Mouse (Mus musculus): ENCODE data around the gene Trim63. TPM values are rescaled to one million over a fixed set of nuclear protein-coding genes. Genes with fewer than 3 reads are reported as not detected.
"Not testable (repeated sequence)": the region's sequence is repeated elsewhere in the genome, so short reads cannot be mapped to it uniquely, and the experiment has no call there.

The Trim63 gene
- polyA plus RNA-seq (2016; fragmentation: Nextera tagmentation; extraction: Ambion mirVana), result 47.5 and 77.0 TPM in 2 replicates

DNA sequence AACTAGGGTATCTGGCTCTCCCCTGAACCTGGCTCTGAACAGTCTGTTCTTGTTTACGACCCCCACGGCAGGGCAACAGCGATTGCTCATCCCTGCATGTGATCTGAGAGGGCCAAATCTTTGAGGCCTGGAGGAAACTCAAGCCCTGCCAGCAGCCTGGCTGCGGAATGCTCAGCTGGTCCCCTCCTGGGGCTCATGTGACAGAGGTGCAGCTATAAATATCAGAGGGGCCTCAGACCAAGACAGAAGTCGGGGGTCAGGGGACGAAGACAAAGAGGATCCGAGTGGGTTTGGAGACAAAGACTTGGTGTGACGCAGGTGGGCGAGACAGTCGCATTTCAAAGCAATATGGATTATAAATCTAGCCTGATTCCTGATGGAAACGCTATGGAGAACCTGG lies at the start of gene Trim63:
Trim63 (plus strand) TSS at position 245 of the 400 bp plus-strand sequence.
- H3K4me1 ChIP-seq, result peaks cover 58% of the 10 kb centered on the region
- peak within 1 kb of the TSS; percentile 93 for H3K27ac ChIP-seq
- H3K4me3 ChIP-seq, result peak within 1 kb of the TSS; percentile 66
- H3K9me3 ChIP-seq, result 0 out of 2 replicates have a peak, but pooled peaks cover 4% of the 10 kb centered on the region
- H3K36me3 ChIP-seq, result peaks cover 33% of the 10 kb centered on the region
- DNase-seq (ENCODE audit: low spot score), result no peak
- 22% methylated on average over 11 of the region's 11 CpGs for WGBS
- no peaks in the 10 kb centered on the region for H3K27me3 ChIP-seq (ENCODE audit: insufficient read depth, poor library complexity, severe bottlenecking)

DNA sequence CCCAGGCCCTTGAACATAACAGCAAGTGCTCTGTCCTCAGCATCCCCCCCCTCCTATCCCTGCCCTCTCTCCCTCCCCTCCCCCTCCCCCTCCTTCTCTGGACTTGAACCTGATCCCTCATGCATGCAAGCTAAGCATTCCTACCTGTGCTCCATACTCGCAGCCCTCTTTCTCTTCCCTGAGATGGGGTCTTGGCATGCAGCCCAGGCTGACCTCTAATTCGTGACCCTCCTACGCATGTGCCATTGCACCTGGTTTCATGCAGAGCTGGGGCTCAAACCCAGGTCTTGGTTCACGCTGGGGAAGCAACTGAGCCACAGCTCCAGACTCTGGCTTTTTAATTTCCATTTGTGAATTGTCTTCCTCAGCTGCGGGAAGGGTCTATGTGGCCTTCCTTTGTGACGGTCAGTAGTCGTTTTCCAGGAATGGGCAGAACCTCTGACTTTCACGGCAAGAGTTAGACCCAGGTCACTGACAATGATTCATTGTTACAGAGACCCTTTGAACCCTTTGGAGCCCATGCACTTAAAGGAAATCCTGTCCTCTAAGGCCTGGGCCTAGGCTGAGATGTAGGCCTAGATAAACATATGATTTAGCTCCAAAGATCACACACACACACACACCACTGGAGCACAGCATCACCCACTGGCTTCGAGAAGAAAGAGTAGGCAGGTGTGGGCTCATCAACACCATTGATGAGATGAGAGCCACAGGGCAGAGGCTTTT lies 48.9 kb upstream of the Trim63 start:
- H3K9me3 ChIP-seq, result no peaks in the 10 kb centered on the region; the same call in 1 of the 2 replicates
- no peak overlapping the region for H3K4me3 ChIP-seq
- WGBS, result 58% methylated on average over 9 of the region's 9 CpGs
- no peaks in the 10 kb centered on the region for H3K4me1 ChIP-seq
- DNase-seq (ENCODE audit: low spot score), result no peak
- H3K27me3 ChIP-seq (ENCODE audit: insufficient read depth, poor library complexity, severe bottlenecking), result no peaks in the 10 kb centered on the region
- no peaks in the 10 kb centered on the region for H3K36me3 ChIP-seq
- no peak overlapping the region for H3K27ac ChIP-seq

DNA sequence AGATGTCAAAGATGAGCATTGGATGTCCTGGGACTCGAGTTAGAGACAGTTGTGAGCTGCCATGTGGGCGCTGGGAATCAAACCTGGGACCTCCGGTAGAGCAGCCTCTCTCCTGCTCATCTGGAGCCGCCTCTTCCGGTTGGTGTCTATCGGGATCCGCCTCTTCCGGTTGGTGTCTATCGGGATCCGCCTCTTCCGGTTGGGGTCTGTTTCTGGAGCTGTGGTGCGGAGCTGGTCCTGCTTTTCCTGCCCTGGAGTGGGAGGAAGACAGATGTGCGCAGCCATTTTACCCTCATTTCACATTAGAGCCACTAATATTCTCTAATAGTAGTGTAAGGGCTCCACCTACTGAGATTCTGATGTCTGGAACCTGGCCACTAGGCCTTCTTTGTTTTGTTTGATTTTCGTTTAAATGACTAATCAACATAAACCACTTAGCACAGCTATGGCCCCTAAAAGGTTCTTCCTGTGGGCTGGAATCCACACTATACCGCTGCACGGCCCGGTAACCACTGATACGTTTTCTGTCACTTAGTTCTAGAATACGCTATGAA lies 46.7 kb upstream of the Trim63 start:
- Histone ChIP-seq H3K27me3 (ENCODE audit: insufficient read depth, poor library complexity, severe bottlenecking) (no peaks in the 10 kb centered on the region), H3K4me3 (no peak overlapping the region), H3K9me3 (no peaks in the 10 kb centered on the region; the same call in 1 of the 2 replicates), H3K4me1 (no peaks in the 10 kb centered on the region; the same call in 1 of the 2 replicates), H3K36me3 (no peaks in the 10 kb centered on the region), H3K27ac (no peak overlapping the region)
- no peak for DNase-seq (ENCODE audit: low spot score)
- 78% methylated on average over 19 of the region's 19 CpGs for WGBS

DNA sequence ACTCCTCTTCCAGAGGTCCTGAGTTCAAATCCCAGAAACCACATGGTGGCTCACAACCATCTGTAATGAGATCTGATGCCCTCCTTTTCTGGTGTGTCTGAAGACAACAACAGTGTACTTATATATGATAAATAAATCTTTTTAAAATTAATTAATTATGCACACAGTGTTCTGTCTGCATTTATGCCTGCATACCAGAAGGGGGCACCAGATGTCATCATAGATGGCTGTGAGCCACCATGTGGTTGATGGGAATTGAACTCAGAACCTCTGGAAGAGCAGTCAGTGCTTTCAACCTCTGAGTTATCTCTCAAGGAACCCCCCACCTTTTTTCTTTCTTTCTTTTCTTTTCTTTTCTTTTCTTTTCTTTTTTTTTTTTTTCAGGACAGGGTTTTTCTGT lies 45.3 kb upstream of the Trim63 start:
- not testable (repeated sequence) for H3K27me3 ChIP-seq (ENCODE audit: insufficient read depth, poor library complexity, severe bottlenecking); DNase-seq (ENCODE audit: low spot score); H3K27ac ChIP-seq; H3K4me3 ChIP-seq; H3K36me3 ChIP-seq; H3K9me3 ChIP-seq; H3K4me1 ChIP-seq

DNA sequence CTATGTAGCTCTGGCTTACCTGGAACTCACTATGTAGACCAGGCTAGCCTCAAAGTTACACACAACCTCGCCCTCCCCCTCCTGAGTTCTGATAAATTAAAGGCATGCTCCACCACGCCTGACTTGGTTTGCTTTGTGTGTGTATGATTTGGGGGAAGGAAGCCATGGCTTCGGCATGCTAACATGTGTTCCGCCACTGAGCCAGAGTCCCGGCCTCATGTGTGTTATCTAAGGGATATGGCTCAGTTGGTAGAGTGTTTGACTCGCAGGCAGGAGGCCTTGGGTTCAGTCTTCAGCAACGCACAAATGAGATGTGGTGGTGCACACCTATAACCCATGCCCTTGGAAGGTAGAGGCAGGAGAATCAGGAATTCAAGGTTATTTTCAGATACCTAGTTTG lies 42.9 kb upstream of the Trim63 start:
- Histone ChIP-seq H3K9me3 (no peaks in the 10 kb centered on the region), H3K4me3 (no peak overlapping the region), H3K4me1 (peaks cover 4% of the 10 kb centered on the region; the same call in 1 of the 2 replicates), H3K36me3 (peaks cover 11% of the 10 kb centered on the region; the same call in 1 of the 2 replicates), H3K27ac (no peak overlapping the region), H3K27me3 (ENCODE audit: insufficient read depth, poor library complexity, severe bottlenecking) (no peaks in the 10 kb centered on the region)
- 82% methylated on average over 7 of the region's 7 CpGs for WGBS
- DNase-seq (ENCODE audit: low spot score), result no peak

DNA sequence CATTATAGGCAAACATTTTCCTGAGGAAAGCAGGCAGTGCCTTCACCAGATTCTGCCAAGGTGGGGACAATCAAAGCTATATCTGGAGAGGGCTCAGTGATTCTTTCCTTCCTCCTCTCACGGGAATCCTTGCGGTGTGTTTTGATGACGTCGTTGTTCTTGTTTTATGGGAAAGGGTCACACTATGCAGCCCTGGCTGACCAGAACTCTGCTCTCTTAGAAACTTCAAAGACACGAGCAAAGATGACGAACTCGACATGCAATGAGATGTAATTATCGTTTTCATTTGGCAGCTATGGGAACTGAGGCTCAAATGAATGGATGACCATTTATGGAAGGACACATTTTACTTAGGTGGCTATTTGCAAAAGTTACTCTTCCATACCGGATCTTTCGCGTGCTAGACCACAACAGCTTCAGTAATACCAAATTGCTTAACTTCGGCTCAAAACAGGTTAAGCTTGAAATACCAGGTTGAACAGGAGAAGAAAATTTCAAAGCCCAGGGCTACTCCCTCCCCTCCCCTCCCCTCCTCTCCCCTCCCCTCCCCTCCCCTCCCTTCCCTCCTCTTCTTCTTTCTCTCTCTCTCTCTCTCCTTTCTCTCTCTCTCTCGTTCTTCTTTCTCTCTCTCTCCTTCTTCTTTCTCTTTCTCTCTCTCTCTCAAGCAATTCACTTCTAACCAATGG lies 42.0 kb upstream of the Trim63 start:
- no peaks in the 10 kb centered on the region for H3K9me3 ChIP-seq
- peaks cover 4% of the 10 kb centered on the region; the same call in 1 of the 2 replicates for H3K4me1 ChIP-seq
- H3K27ac ChIP-seq, result peak overlapping the region; percentile 77
- peaks cover 20% of the 10 kb centered on the region for H3K36me3 ChIP-seq
- no peaks in the 10 kb centered on the region for H3K27me3 ChIP-seq (ENCODE audit: insufficient read depth, poor library complexity, severe bottlenecking)
- DNase-seq (ENCODE audit: low spot score), result no peak
- WGBS, result 19% methylated on average over 12 of the region's 13 CpGs
- H3K4me3 ChIP-seq, result peak overlapping the region; percentile 52

DNA sequence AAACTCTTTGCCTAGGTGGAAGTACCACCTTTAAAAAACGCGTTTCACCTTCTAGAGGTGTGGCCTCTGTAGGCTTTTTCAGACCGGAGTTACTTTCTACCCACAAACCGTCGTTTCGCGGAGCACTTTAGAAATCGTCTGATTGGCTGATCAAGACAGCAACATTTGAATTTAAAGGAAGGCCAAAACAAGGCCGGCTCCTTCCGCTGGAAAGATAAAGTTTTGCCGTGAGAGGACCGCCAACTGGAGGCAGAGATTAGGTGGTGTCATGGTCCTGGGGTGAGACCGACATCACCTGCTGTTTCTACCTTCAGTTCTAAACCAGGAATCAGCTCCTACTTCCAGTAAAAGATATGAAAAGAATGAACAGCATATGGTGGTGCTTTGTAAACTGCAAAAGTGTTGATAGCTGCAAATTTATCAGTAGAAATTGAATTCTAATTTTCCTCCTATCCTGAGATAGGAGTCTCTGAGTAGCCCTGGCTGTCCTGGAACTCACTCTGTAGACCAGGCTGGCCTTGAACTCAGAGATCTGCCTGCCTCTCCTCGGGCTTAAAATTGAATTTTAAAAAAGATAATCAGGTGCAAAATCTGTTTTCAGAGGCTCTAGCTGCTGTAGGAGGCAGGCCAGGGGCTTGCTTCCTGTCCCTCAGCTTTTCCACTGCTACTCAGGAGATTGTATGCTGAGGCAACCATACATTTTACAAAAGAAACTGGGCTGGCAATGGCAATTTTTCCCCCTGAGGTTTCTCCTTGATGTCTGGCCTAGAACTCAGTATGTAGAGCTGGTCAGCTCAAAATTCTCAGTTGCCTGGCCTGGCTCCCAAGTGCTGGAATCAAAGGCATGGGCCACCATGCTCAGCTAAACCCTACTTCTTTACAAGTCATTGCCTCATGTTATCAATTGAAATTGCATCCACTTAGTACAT lies 41.2 kb upstream of the Trim63 start:
- peak overlapping the region; percentile 77 for H3K27ac ChIP-seq

DNA sequence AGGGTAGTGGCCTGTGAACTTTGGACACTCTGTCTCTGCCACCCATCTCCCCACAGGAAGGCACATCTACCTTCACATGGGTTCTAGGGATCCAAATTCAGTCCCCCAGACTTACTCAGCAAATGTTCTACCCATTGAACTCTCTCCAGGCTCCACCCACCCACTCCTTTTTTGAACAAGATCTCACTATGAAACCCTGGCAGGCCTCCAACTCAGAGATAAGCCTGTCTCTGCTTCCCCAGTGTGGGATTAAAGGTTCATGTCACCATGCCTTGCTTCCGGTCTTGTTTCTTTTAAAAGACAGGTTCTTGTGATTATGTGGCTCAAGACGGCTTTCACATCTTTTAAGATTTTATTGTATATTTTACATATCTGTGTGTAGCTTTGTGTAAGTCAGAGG lies 30.0 kb upstream of the Trim63 start:
- no peak for DNase-seq (ENCODE audit: low spot score)
- peaks cover 43% of the 10 kb centered on the region for H3K36me3 ChIP-seq
- no peak overlapping the region for H3K4me3 ChIP-seq
- peaks cover 41% of the 10 kb centered on the region for H3K4me1 ChIP-seq
- H3K27ac ChIP-seq, result no peak overlapping the region; the same call in 1 of the 2 replicates
- H3K27me3 ChIP-seq (ENCODE audit: insufficient read depth, poor library complexity, severe bottlenecking), result no peaks in the 10 kb centered on the region
- WGBS, result 46% methylated on average over 2 of the region's 2 CpGs
- H3K9me3 ChIP-seq, result no peaks in the 10 kb centered on the region

More for the DNA sequence above, 41.2 kb upstream of the Trim63 start:
- WGBS, result 2% methylated on average over 14 of the region's 14 CpGs
- Histone ChIP-seq H3K4me3 (peak overlapping the region; percentile 52), H3K9me3 (no peaks in the 10 kb centered on the region), H3K4me1 (peaks cover 4% of the 10 kb centered on the region; the same call in 1 of the 2 replicates), H3K36me3 (peaks cover 28% of the 10 kb centered on the region), H3K27me3 (ENCODE audit: insufficient read depth, poor library complexity, severe bottlenecking) (no peaks in the 10 kb centered on the region)
- peak; percentile 93 for DNase-seq (ENCODE audit: low spot score)

DNA sequence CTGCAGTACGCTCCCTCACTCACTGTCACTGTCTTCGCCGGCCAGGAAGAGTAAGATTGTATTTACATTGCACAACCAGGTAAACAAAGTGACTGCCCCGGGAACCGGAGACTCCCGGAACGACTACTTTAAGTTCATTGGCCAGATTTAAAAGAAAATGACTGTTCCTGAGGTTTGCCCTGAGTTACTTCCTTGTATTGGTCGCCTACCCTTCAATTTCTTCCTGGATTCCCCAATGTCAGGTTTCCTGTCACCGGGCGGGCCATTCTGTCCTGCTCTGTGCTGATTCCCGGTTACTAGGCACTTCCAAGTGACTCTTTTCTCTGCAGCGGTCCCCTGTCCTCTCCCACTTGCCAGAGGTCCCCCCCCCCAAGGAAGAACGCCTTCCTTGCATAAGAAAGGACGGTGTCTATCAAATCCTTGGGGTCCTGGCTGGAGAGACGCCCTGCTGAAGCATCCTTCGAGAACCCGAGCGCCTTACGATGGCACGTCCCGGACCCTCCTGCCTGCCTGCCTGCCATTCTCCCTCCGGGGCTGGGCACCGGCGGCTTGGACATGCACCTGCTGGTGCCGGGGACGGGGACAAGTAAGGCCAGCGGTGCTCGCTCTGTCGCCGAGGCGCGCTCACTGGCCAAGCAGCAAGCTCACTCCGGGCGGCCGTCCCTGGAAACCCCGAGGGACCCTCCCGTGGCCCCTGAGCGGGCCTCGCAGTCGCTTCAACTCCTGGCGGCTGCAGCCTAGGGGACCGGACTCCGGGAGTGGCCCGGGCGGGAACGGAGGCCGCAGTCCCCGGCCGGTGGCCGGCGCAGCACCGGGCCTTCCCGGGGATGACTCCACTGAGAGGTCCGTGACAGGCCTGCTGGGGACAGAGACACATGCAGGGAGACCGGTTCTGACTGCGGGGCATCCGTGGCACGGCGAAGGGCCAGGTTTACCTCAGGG lies 28.4 kb upstream of the Trim63 start:
- H3K9me3 ChIP-seq, result no peaks in the 10 kb centered on the region
- peaks cover 41% of the 10 kb centered on the region for H3K4me1 ChIP-seq
- WGBS, result 3% methylated on average over 59 of the region's 59 CpGs
- H3K27me3 ChIP-seq (ENCODE audit: insufficient read depth, poor library complexity, severe bottlenecking), result no peaks in the 10 kb centered on the region
- peak overlapping the region; percentile 99 for H3K4me3 ChIP-seq
- H3K27ac ChIP-seq, result peak overlapping the region; percentile 99
- H3K36me3 ChIP-seq, result peaks cover 32% of the 10 kb centered on the region
- DNase-seq (ENCODE audit: low spot score), result peak; percentile 84

DNA sequence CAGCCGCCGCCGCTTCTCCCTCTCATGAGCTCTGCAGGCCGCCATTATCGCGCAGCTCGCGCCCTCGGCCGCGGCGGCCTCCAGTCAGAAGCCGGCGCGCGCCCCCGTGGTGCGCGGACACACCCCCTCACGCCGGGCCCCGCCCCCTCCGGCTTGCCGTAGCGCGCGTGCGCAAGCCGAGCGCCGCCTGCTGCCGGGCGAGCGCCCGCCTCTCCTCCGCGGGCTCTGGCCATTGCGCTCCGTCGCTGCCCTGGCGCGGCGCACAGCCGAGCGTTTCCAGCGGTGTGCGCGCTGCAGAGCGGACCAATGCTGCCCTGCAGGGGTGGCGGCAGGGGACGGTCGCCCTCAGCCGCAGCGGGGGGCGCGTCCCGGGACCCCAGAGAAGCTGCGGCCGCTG lies 27.8 kb upstream of the Trim63 start:
- under 1% methylated on average over 59 of the region's 59 CpGs for WGBS
- DNase-seq (ENCODE audit: low spot score), result peak; percentile 95
- Histone ChIP-seq H3K27me3 (ENCODE audit: insufficient read depth, poor library complexity, severe bottlenecking) (no peaks in the 10 kb centered on the region), H3K9me3 (no peaks in the 10 kb centered on the region), H3K36me3 (peaks cover 27% of the 10 kb centered on the region), H3K27ac (peak overlapping the region; percentile 99), H3K4me3 (peak overlapping the region; percentile 99), H3K4me1 (peaks cover 44% of the 10 kb centered on the region)

DNA sequence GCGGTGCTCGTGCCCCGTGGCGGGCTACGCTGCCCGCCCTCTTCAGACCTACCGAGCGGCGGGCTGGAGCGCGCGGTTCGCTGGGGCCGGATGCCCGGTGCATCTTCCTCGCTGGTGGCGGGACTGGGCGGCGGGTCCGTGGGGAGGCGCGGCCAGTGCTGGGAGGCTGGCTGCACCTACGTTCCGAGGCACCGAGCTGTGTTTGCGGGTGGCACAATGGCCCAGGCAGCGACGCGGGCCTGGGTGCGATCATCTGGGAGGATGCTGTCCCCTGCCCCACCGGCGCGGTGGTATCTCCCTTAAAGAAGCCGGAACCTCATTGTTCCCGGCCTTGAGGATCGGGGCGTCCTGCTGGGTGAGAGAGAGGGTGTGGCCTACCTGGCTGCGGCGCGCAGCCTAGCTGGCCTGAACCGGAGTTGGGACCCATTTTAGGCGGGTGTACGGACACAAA lies 27.3 kb upstream of the Trim63 start, which contains the start of gene Pdik1l:
Pdik1l (minus strand) TSS at position 321 of the 451 bp plus-strand sequence.
- WGBS, result under 1% methylated on average over 43 of the region's 43 CpGs
- H3K36me3 ChIP-seq, result peaks cover 22% of the 10 kb centered on the region
- peak within 1 kb of the TSS; percentile 99 for H3K4me3 ChIP-seq
- no peaks in the 10 kb centered on the region for H3K9me3 ChIP-seq
- peaks cover 49% of the 10 kb centered on the region for H3K4me1 ChIP-seq
- peak; percentile 90 for DNase-seq (ENCODE audit: low spot score)
- no peaks in the 10 kb centered on the region for H3K27me3 ChIP-seq (ENCODE audit: insufficient read depth, poor library complexity, severe bottlenecking)
- H3K27ac ChIP-seq, result peak within 1 kb of the TSS; percentile 99

Data from heart, embryonic 10.5 days (tissue).